Mouse (Mus musculus) E14TG2a.4 (cell line): Measurements from ENCODE around the gene Ctbp2.

Experiments
- H3K27me3 ChIP-seq: 2 replicates; pipeline ENCODE4 v1.6.1; 2014; ENCODE audit warnings: low read length, control low read depth; ENCODE audit not compliant: insufficient read depth
- H3K36me3 ChIP-seq: 2 replicates; pipeline ENCODE4 v1.6.1; 2014; ENCODE audit warnings: low read length, control low read depth; ENCODE audit not compliant: insufficient read depth
- H3K4me1 ChIP-seq: replicated peaks from 2 replicates; pipeline ENCODE4 v1.6.1; 2014; ENCODE audit warnings: low read depth, low read length, control low read depth
- H3K4me3 ChIP-seq: replicated peaks from 2 replicates; pipeline ENCODE4 v1.5.1; 2014; ENCODE audit warnings: mild to moderate bottlenecking, low read length
- H3K9me3 ChIP-seq: 2 replicates; pipeline ENCODE4 v1.6.1; 2014; ENCODE audit warnings: low read length, control low read depth
- CTCF ChIP-seq: conservative IDR thresholded peaks from 2 replicates; pipeline ENCODE4 v1.5.1; 2014; ENCODE audit warnings: low read length
- NANOG ChIP-seq: IDR thresholded peaks from 2 replicates; pipeline ENCODE4 v1.6.1; 2014; ENCODE audit warnings: borderline replicate concordance, low read length, mixed read lengths
- POU5F1 ChIP-seq: IDR thresholded peaks from 2 replicates; pipeline ENCODE4 v1.6.1; 2014; ENCODE audit warnings: low read length, borderline replicate concordance

The Ctbp2 gene

DNA sequence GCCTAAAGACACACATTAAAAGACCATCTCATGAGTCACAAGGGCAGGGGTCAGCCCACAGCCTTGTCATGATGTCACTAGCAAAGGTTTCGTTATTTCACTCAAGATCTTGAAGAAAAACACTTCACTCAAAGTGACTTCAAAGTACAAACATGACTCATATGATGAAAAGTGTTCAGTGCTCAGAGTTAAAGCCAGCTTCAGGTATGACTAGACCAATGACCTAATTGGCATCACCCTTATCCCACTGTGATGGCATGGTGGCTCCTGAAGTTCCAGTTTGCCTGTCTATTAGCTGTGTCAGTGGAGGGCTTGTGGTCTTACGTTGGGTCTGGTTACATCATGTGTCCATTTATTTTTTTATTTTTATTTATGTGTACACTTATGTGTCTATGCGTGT is 35.4 kb upstream of the Ctbp2 start:
- no peak for TF ChIP-seq POU5F1
- no peak for TF ChIP-seq CTCF
- no peak for TF ChIP-seq NANOG
- Histone ChIP-seq H3K4me1 (no peaks in the 10 kb centered on the region), H3K9me3 (no peaks in the 10 kb centered on the region), H3K36me3 (no peaks in the 10 kb centered on the region), H3K27me3 (peaks cover 31% of the 10 kb centered on the region), H3K4me3 (no peak overlapping the region)

DNA sequence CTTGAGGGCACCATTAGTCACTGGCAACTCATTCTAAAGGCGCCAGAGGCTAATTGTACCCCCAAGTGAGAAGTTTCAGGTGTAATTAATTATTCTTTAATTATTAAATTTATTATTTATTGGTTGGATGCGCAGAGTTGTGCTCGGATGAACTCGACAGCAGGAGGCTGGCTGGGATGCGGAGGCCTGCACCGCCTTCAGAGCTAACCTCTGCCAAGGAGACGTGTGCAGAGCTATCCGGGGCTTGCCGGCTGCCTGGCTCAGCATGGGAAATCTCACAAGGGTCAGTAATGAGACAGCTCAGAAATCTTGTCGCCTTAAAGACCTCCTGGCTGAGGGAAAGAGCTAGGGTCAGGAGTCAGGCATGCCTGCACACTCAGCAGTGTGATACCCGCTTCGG is 31.5 kb upstream of the Ctbp2 start:
- Histone ChIP-seq H3K27me3 (peaks cover 26% of the 10 kb centered on the region), H3K4me1 (no peaks in the 10 kb centered on the region), H3K4me3 (no peak overlapping the region), H3K9me3 (no peaks in the 10 kb centered on the region), H3K36me3 (no peaks in the 10 kb centered on the region)
- no peak for TF ChIP-seq CTCF
- no peak for TF ChIP-seq POU5F1
- no peak for TF ChIP-seq NANOG

DNA sequence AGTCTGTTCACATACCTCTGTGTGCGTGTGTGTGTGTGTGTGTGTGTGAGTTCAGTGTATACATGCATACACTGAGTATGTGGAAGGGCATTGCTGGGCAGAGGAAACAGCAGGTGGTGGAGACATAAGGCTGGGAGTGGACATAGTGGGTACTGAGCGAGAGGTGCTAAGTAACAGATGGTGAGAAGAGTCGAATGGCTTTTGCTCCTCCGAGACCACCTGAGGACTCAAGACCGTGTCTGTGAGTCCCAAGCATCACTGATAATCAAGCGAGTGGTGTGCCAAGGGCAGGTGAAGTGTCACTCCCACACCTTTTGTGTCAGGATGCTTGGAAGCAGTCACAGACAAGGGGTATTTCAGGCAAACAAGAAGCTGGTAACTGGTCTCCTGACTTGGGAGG is 30.7 kb upstream of the Ctbp2 start:
- TF ChIP-seq CTCF (no peak), NANOG (no peak), POU5F1 (no peak)
- Histone ChIP-seq H3K9me3 (no peaks in the 10 kb centered on the region), H3K4me1 (no peaks in the 10 kb centered on the region), H3K27me3 (peaks cover 26% of the 10 kb centered on the region), H3K4me3 (no peak overlapping the region), H3K36me3 (no peaks in the 10 kb centered on the region)

DNA sequence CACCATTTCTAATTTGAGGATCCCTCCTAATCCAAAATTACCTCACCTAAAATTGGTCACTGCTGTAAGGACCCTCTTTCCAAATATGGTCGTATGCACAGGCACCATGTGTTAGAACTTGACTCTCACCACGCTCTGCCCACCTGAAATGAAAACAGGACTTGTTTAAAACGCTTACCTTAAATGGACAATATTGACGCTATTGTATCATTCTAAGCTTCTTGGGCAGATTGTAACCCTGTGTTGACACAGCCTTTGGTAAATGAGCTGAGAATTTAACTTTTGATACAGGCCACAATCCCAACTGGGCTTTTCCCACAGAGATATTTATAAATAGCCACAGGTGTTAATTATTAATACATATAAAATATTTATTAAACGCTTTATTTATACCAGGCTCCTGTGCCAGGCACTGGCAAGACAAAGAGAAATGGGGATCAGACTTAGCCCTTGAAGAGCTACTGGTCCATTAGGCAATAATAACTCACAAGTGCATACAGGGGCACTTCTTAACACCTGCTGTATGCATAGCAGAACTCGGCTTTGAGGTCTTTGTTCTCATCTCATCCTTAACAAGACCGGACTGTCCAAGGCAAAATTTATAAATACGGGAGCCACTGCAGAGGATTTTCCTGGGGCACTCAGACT is 15.7 kb upstream of the Ctbp2 start:
- Histone ChIP-seq H3K9me3 (no peaks in the 10 kb centered on the region), H3K36me3 (no peaks in the 10 kb centered on the region), H3K4me1 (0 out of 2 replicates have a peak, but pooled peaks cover 6% of the 10 kb centered on the region), H3K27me3 (peaks cover 21% of the 10 kb centered on the region), H3K4me3 (no peak overlapping the region)
- TF ChIP-seq NANOG (no peak), POU5F1 (no peak), CTCF (no peak)

DNA sequence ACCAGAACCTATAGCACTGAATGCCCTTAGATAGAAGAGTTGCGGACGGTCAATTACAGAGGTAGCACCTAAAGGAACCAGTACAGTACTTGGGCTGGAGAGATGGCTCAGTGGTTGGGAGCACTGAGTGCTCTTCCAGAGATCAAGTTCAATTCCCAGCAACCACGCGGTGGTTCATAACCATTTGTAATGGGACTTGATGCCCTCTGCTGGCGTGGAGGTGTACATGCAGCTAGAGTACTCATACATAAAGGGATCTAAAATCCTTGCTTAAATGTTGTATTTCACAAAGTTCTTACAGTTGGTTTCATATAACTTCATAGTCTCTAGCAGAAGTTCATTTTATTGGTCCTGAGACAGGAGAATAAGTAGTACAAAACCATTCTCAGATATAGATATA is 9.4 kb upstream of the Ctbp2 start:
- Histone ChIP-seq H3K4me1 (0 out of 2 replicates have a peak, but pooled peaks cover 3% of the 10 kb centered on the region), H3K4me3 (no peak overlapping the region), H3K27me3 (peaks cover 35% of the 10 kb centered on the region), H3K36me3 (no peaks in the 10 kb centered on the region), H3K9me3 (peaks cover 8% of the 10 kb centered on the region)
- peak; percentile 55 for TF ChIP-seq CTCF
- TF ChIP-seq POU5F1 = no peak

DNA sequence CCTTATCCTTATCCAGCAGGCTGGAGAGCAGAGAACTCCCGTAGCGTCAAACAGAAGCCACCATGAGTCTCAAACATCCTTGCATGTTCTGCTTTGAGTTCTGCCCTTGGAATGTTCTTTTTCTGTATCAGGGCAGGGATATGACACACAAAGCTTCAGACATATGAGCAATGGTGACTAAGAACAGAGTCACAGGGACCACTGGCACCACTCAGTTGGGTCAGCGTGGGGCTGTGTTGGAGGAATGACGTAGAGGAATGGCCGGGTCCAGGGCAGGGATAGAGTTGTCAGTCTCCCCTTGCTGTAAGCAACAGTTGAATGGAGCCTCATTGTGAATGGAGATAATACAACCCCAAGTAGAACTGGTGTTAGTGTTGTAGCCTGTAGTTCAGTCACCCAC is 8.5 kb upstream of the Ctbp2 start:
- H3K4me3 ChIP-seq = no peak overlapping the region
- TF ChIP-seq CTCF (no peak), NANOG (no peak)

DNA sequence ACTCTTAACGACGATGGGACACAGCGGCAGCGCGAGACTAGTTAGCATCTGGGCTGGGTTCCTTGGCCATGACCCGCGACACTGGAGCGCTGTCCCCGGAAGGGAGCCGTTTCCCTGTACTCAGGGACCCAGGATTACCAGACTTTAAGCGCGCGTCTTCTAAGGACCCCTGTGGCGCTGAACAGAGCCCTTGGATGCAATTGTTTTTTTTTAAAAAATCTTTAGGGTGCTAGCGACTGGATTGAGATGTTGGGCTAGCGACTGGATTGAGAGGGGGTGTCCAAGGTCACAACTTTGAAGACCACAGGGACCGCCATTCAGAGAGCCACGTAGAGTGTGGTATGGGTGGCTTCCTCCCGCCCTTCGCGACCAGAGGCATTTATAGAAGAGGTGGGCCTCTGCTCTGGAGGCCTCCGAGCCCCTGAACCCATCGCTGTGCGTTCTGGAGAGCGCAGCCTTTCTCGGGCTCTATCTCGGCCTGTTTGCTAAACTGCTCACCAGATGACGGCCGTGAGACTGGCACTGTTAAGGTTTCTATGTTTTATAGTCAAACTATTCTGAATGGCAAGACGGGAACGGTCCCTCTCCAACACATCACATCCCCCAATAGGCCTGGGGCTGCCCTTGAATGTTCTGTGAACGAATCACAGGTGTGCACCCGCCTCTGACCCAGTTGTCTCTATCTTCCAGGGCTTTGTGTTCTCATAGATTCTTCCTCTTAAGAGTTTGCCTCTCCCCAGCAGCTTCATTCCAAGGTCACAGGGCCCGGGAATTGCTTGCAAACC is 739 bp upstream of the Ctbp2 start:
- H3K9me3 ChIP-seq = peaks cover 11% of the 10 kb centered on the region
- H3K4me1 ChIP-seq = peaks cover 34% of the 10 kb centered on the region
- TF ChIP-seq NANOG (no peak), POU5F1 (no peak), CTCF (no peak)
- H3K4me3 ChIP-seq = peak overlapping the region; percentile 87
- H3K27me3 ChIP-seq = peaks cover 42% of the 10 kb centered on the region
- peaks cover 5% of the 10 kb centered on the region; the same call in 1 of the 2 replicates for H3K36me3 ChIP-seq

More for the DNA sequence above, 8.5 kb upstream of the Ctbp2 start:
- Histone ChIP-seq H3K36me3 (no peaks in the 10 kb centered on the region), H3K27me3 (peaks cover 36% of the 10 kb centered on the region), H3K4me1 (0 out of 2 replicates have a peak, but pooled peaks cover 3% of the 10 kb centered on the region), H3K9me3 (peaks cover 11% of the 10 kb centered on the region)

DNA sequence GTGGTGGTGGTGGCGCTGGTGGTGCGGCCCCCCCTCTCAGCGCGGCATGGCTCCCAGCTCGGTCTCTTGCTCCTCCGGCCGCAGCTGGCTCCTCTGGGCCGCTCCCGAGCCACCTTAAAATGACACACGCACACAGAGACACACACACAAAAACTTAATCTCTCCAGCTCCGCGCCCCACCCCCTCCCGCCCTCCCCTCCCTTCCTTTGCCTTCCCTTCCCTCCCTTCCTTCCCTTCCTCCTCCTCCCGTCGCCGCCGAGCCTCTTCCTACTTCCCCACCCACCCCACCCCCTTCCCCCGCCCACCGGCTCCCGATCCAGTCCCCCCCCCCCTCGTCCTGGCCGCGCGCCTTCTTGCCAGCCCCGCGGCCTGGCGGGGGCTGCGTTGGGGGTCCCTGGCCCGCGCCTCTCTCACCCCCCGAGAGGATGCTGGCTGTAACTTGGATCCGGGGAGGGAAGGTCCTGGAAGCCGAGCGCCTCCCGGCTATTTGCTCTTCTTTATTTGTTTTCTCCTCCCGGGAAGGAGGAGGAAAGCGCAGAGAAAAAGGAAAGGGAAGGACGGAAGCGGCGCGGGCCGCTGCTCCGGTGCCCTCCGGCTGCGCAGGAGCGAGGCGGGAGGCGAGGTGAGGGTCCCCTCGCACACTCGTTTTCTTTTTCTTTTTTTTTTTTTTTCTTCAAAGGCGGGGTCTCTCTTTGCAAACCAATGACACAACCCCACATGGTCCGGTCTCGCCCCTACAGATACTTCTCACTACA is 733 bp downstream of the Ctbp2 start, which contains the start of gene Fgfr2:
Gene Fgfr2 (minus strand): TSS at position 107 of the 755 bp plus-strand sequence.
- Histone ChIP-seq H3K9me3 (peaks cover 1% of the 10 kb centered on the region), H3K4me3 (peak within 1 kb of the TSS; percentile 96), H3K36me3 (peaks cover 17% of the 10 kb centered on the region), H3K27me3 (peaks cover 27% of the 10 kb centered on the region), H3K4me1 (peaks cover 49% of the 10 kb centered on the region)
- TF ChIP-seq CTCF (no peak), NANOG (no peak), POU5F1 (no peak)
